Mouse (Mus musculus): ENCODE results near the gene Rpn1. TPM values are rescaled to one million over a fixed set of nuclear protein-coding genes. Genes with fewer than 3 reads are reported as not detected.

Gene Rpn1
- polyA plus RNA-seq, 1 experiment from 2014 or later = 234 TPM

DNA sequence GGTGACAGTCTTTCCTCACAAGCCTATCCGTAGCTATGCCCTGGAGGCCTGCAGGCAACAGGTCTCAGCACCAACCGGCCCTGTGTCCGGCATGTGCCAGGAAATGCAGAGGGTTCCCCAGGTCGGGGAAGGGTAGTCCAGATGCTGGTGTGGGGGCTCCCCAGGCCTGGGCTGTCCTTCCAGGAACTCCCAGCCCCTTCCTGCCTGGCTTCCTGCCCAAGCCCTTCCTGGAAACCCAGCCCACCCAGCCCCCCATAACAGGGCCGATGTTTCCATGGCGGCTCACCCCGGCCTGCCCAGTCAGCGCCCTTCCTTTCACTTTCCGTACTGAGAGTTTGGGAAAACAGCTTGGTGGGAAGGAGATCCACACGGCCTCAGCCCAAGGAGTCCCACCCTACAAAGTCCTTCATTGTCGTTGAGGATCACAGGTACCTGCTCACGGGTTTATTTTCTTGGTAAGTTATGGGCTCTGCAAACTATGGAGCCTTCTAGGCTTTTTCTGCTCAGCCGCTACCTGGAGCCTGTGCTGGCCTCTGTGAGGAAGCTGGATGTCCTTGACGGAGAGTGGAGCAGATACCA is 67.9 kb downstream of the Rpn1 start:
- 0 out of 2 replicates have a peak, but pooled peaks have one; percentile 16 for ATAC-seq (replicated peaks; ENCODE audit: insufficient number of reproducible peaks, low FRiP score, low TSS enrichment)
- Histone ChIP-seq H3K9ac (ENCODE audit: low read depth, low read length) (no peak overlapping the region), H3K27ac (ENCODE audit: low read depth, low read length) (peak overlapping the region; percentile 61; the same call in 1 of the 2 replicates), H3K4me1 (ENCODE audit: control insufficient read depth, insufficient read depth, low read length) (no peaks in the 10 kb centered on the region; the same call in 1 of the 2 replicates), H3K4me2 (0 out of 2 replicates have a peak overlapping the region, but pooled peaks have one; percentile 9), H3K36me3 (ENCODE audit: control insufficient read depth, insufficient read depth, low read length) (no peaks in the 10 kb centered on the region), H3K27me3 (ENCODE audit: control insufficient read depth, insufficient read depth, low read length) (peaks cover 3% of the 10 kb centered on the region; the same call in 1 of the 2 replicates), H3K4me3 (ENCODE audit: low read depth, low read length) (no peak overlapping the region), H3K9me3 (replicated peaks; ENCODE audit: control insufficient read depth, low read length) (no peaks in the 10 kb centered on the region)
- 70% methylated on average over 14 of the region's 14 CpGs for WGBS (ENCODE audit: insufficient replicate concordance)

DNA sequence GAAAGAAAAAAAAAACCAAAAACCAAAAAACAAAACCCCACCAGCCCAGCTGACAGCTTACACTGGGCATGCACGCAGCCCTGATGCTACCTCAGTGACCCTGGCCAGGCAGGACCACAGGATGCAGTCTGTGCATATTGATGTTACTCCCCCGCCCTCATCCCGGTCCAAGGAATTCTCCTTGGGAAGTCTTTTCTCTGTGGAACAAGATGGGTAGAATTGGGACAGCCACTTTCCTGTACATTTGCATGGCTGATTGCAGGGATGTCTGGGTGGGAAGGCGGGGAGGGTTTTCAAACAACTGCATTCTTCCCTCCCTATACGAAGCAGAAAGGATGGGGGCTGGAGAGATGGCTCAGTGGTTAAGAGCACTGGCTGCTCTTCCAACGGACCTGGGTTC is 68.7 kb downstream of the Rpn1 start:
- ATAC-seq (replicated peaks; ENCODE audit: insufficient number of reproducible peaks, low FRiP score, low TSS enrichment) = no peak
- Histone ChIP-seq H3K27me3 (ENCODE audit: control insufficient read depth, insufficient read depth, low read length) (peaks cover under 1% of the 10 kb centered on the region; the same call in 1 of the 2 replicates), H3K4me3 (ENCODE audit: low read depth, low read length) (no peak overlapping the region), H3K4me2 (no peak overlapping the region), H3K9me3 (replicated peaks; ENCODE audit: control insufficient read depth, low read length) (no peaks in the 10 kb centered on the region), H3K4me1 (ENCODE audit: control insufficient read depth, insufficient read depth, low read length) (no peaks in the 10 kb centered on the region), H3K27ac (ENCODE audit: low read depth, low read length) (no peak overlapping the region), H3K9ac (ENCODE audit: low read depth, low read length) (no peak overlapping the region), H3K36me3 (ENCODE audit: control insufficient read depth, insufficient read depth, low read length) (no peaks in the 10 kb centered on the region)
- 75% methylated on average over 6 of the region's 6 CpGs for WGBS (ENCODE audit: insufficient replicate concordance)

Small RNA genes within 50 kb of the gene (microRNA-seq; reads per million reads assigned to microRNA genes)
- not detected for gene Mir6376 (ENCODE audit: borderline number of aligned reads)

Other genes starting within 250 kb of the Rpn1 start
- gene Gm45140, start 248.7 kb upstream of the Rpn1 start, polyA plus RNA-seq (2014; fragmentation: Nextera tagmentation; extraction: Ambion mirVana) = 2.3 TPM in 2 replicates
- 28.1 and 36.5 TPM in 2 replicates for gene Isy1, start 245.7 kb upstream of the Rpn1 start, polyA plus RNA-seq (2014; fragmentation: Nextera tagmentation; extraction: Ambion mirVana)
- 886 and 909 TPM in 2 replicates for gene Cnbp, start 233.4 kb upstream of the Rpn1 start, polyA plus RNA-seq (2014; fragmentation: Nextera tagmentation; extraction: Ambion mirVana)
- 118 and 151 TPM in 2 replicates for gene Copg1, start 196.7 kb upstream of the Rpn1 start, polyA plus RNA-seq (2014; fragmentation: Nextera tagmentation; extraction: Ambion mirVana)
- gene Hmces, start 170.5 kb upstream of the Rpn1 start, polyA plus RNA-seq (2014; fragmentation: Nextera tagmentation; extraction: Ambion mirVana) = 28.5 and 28.7 TPM in 2 replicates
- gene H1fx, start 102.8 kb upstream of the Rpn1 start, polyA plus RNA-seq (2014; fragmentation: Nextera tagmentation; extraction: Ambion mirVana) = 20.4 and 22.7 TPM in 2 replicates
- gene Rab7, start 39.2 kb upstream of the Rpn1 start, polyA plus RNA-seq (2014; fragmentation: Nextera tagmentation; extraction: Ambion mirVana) = 227 and 245 TPM in 2 replicates
- 14.3 and 14.5 TPM in 2 replicates for gene Gata2, start 109.4 kb downstream of the Rpn1 start, polyA plus RNA-seq (2014; fragmentation: Nextera tagmentation; extraction: Ambion mirVana)
- not detected in 2 replicates for gene Dnajb8, start 137.8 kb downstream of the Rpn1 start, polyA plus RNA-seq (2014; fragmentation: Nextera tagmentation; extraction: Ambion mirVana)

Data from heart, embryonic 11.5 days (tissue).